Mouse (Mus musculus) kidney, postnatal 36 days (tissue): Measurements from ENCODE around the gene Gm15085.
"Not testable (repeated sequence)": the region's sequence is repeated elsewhere in the genome, so short reads cannot be mapped to it uniquely, and the experiment has no call there.

Experiments
- DNase-seq, 2 experiments: peaks; one replicate each; pipeline ENCODE4 v3.0.0; 2021 to 2022; ENCODE audit warnings: mixed read lengths in 2 of 2

Gene Gm15085

DNA sequence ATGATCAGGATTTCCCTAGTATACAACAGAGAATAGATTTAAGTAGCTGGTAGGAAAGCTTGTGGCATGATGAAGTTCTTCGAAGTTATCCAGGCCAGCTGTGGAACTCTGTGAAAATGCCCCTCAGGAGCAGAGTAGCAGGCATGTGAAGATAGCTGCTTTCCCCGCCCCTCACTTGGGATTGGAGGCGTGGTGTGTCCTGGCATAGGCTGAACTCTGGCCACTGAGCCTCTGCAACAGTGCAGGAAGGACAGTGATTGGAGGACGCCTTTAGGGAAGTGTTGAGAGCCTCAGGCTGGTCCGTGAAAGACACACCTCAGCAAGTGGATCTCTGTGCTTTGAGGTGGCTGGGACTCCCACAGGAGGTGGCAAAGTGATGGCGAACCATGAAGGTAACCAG, at the start of gene Gm15085:
Gm15085 (plus strand) TSS at position 301 of the 400 bp plus-strand sequence.
- DNase-seq = not testable (repeated sequence)
